Mouse (Mus musculus) hindlimb bud, embryonic 11.5 days (tissue): Measurements from ENCODE around the gene Urm1.

Experiments
- DNase-seq: peaks from one replicate; pipeline ENCODE4 v3.0.0-alpha.2; 2012; ENCODE audit warnings: low read depth, low spot score; ENCODE audit errors: extremely low spot score

Urm1 gene

DNA sequence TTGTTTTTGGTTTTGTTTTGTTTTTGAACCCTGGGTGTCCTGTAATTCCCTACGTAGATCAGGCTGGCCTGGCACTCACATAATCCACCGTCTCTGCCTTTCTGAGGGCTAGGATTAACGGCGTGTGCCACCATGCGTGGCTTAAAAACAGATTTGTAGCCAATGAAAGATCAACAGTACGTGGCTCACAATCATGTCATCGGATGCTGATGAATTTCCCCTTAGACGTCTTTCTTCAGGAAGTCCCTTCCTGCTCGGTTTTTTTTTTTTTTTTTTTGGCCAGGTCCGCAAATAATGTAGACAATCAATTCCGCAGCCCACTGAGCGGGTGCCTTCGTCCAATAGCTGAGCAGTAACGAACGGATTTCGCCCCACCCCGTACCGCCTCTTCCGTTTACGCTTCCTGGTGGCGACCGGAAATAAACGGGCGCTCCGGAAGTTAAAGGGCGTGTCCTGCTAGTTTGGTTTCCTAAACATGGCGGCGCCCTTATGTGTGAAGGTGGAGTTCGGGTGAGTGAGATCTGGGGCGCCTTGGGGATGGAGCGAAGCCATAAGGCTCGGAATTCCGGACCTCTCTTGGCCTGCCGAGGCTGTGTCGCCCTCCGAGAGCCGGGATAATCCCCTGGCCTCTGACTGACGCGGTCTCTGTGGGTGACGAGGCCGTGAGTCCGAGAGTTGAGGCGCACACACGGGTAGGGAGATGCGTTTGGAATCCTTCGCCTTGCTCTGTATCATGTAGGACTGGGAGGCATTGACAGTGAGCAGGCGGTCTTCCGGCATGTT lies 7.2 kb downstream of the Urm1 start:
- DNase-seq = peak; percentile 85

DNA sequence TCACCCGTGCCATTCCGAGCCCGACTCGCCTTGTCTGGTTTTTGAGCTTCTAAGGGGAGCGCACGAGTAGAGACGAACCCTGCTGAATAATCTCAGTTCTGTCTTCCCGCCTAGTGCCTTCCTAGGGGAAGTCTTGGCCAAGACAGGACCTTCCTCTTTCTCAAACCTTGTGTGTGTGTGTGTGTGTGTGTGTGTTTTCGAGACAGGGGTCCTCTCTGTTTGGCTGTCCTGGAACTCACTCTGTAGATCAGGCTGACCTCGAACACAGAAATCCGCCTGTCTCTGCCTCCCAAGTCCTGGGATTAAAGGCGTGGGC lies 7.8 kb downstream of the Urm1 start:
- no peak for DNase-seq

- DNase-seq = no peak
These were observed 11.2 kb downstream of the Urm1 start for GRCm38 (mm10) chr2:29831106-29831505.

- no peak for DNase-seq
These were observed 13.9 kb downstream of the Urm1 start for GRCm38 (mm10) chr2:29833796-29834195.

DNA sequence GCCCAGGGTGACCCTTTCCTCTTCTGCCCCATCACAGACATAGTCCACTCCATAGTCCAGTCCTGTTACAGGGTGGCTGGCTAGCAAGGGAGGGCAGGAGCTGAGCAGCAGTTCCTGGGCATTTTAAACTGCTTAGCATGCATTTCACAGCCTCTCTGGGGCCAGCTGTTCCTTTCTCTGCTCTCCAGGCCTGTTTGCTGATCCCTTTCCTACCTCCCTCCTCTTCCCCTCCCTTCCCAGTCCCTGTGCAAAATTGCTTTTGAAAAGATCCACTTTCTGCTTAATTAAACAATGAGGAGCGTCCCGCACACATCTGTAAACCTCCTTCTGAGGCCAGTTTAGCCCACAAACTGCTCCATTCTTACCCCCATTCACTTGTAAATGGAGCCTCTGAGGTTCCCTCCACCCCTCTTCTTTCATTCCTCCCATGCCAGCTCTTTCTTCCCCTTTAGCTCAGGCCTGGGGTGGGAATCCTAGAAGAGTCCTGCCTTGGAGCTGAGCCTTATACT lies 15.6 kb downstream of the Urm1 start:
- no peak for DNase-seq

DNA sequence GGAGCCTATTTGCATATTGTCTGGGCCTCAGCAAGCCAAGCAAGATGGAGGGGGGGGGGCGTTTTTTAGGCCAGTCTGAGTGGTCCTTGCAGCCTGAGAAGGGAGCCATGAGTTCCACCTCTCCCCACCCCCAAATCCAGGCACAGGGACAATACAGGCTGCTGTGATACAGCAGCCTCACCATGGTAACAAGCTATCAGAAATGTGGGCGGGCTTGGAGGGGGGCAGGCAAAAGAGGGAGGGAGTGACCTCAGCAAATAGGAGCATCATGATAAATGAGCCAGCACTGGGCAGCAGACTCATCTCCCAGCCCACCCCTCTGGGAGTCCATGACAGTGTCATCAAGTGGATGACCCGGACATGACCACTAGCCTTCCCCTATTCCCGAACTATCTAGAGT lies 19.6 kb downstream of the Urm1 start:
- no peak for DNase-seq

GRCm38 (mm10) chr2:29843231-29844105 lies 23.6 kb downstream of the Urm1 start:
- no peak for DNase-seq

DNA sequence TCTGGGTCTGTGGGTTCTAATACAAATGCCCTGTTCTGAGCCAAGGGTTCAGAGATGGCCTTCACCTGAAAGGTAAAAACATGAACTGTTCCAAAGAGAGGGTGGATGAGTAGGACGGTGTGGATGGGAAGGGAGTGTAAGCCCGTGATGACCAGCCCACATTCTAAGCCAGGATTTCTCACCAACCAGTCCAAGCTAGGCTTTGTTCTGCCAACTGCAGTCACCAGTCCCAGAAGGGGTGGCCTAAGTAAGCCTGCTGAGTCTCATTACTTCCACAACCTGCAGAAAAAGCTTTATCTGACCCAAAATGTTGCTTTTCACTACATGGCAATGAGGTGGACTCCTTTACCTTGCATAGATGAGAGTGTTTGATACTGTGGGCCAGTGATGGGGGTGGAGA lies 24.2 kb downstream of the Urm1 start:
- no peak for DNase-seq

GRCm38 (mm10) chr2:29844661-29845060 lies 24.8 kb downstream of the Urm1 start:
- no peak for DNase-seq

DNA sequence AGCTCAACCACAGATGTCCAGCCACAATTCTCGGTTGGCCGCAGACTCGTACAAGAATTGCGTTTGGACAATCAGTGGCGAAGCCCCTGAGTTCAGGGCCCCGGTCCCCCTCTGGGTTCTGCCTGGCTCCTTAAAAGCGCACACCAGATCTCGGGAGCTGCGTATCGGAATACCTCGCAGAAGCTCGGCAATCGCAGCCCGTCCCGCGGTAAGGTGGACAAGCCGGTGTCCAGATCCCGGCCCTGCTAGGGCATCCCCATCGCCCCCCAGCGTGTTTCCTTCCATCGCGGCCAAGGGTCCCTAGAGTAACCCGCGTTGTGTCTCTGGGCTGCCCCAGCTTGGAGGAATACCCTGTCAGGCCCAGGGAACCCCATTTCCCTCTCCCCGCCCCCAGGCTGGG lies 25.8 kb downstream of the Urm1 start:
- no peak for DNase-seq

GRCm38 (mm10) chr2:29846061-29846853 lies 26.4 kb downstream of the Urm1 start:
- DNase-seq = no peak

DNA sequence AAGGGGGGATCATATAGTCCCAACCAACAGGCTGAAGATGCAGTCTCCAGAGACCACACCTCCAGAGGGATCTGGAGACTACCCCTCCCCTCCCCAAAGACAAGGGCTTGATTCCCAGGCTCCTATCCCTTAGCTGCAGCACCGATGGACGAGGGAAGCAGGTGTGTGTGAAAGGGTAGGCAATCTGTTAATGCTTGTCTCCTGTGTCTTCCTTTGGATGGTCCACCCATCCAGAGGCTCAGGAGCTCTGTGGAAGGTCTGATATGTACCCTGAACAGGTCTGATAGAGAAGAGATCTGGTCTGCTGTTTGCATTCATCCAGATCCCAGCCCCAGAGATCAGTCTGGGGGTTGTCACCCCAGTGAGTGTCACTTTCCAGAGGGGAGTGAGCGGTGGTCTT lies 27.0 kb downstream of the Urm1 start:
- no peak for DNase-seq

DNA sequence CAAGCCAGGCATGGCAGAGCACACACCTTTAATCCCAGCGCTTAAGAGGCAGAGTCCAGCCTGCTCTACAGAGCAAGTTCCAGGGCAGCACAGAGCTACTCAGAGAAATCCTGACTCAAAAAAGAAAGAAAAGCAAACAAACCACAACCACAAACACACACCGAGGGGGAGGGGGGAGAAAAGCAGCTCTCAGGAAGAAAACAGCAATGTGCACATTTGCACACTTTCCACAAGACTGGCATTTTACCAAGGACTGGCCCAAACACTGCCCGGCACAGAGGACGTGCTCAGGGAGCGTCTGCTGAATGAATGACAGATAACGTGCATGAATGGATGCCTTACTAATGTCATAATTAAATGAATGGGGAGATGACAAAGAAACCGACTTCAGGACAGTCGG lies 29.2 kb downstream of the Urm1 start:
- no peak for DNase-seq

DNA sequence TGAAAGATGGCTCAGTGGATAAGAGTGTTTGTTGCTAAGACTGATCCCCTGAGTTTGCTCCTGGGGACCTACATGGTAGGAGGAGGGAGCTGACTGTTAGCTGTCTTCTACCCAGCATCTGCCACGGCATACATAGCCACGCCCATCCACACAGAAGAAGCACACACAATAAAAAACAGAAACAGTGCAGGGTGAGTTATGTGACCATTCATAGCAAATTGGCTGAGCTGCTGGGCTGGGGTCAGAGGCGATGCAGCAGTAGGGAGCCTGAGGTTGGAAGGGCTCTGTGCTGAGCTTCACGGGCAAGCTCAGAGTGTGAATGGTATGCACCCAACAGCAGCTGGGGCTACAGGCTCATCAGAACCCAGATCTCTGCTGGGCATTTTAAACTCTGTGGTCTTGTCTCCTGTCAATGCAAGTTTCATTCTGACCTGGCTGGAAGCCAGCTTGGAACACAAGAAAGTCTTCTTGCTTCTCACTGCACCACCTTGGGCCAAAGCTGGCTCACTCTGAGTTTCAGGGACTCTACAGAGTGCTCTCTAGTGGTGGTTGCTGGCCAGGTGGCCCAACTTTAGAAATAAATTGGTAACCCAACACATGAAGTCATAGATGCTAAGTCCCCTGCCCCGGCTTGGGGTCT lies 30.1 kb downstream of the Urm1 start:
- DNase-seq = no peak

DNA sequence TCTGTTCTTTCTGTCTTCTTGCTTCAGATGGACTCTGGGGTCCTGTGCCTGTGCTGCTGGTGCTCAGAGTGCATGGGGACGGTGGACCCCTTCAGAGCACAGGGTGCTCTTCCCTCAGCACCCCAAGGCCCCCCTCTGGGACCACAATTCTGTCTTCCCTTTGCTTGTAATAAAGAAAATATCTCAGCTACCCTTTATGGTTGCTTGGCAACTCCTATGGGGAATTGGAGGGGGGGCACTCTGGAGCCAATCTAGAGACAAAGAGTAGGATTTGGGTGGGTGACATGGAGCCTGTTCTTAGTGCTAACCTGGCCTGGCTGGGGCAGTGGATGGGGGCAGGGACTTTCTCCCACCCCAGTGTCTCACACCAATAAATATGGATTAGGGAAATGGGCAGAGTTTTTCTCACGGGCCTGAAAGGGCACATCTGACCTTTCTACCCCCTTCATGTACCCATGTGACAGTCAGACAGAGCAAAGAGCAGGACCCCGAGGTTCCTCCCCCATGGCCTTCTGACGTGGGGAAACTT lies 33.1 kb downstream of the Urm1 start:
- no peak for DNase-seq

- DNase-seq = no peak
These were observed 33.9 kb downstream of the Urm1 start for GRCm38 (mm10) chr2:29853736-29854135.

- DNase-seq = no peak
These were observed 35.8 kb downstream of the Urm1 start for GRCm38 (mm10) chr2:29855585-29856210.

- DNase-seq = no peak
These were observed 36.8 kb downstream of the Urm1 start for GRCm38 (mm10) chr2:29856451-29857260.

DNA sequence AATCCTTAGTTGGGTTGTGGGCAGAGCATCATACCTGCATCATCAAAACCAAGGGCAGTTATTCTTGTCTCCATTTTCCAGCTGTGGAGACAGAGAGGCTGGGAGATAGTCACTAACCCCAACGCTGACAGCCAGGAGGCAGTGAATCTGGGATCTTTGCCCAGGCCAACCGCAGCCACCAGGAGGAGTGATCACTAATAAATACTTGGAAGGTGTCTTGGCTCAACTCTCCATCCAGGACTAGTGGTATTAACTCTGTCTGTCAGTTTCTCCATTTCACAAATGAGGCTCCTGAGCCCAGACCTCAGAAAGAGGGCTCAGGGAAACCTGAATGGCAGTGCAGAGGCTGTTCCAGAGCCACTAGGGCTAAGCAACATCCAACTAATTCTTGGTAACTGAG lies 37.5 kb downstream of the Urm1 start:
- DNase-seq = no peak
